ENCODE assay signal across 13 mouse cellular contexts in the genomic region with DNA sequence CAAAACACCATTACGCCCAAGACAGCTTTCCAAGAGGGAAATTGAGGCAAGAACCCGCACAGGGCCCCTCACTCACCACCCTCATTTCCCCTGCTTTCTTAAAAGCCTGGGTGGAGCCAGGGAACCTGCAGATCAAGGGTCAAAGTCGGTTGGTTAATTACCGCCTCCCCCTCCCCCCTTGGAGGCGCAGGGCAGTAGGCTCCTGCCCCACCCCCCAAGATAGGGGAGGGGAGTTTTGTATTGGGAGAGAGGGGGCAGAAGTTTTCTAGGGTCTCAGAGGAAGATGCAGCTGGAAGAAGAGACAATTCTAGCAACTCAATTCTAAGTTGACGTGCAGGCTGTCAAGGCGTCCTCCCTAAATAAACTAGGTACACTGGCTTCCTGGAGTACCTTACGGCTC. TPM values are rescaled to one million over a fixed set of nuclear protein-coding genes. Genes with fewer than 3 reads are reported as not detected.
DNase-seq lines count a peak whose midpoint lies in the region; ATAC-seq lines count a peak whose summit lies in the region.
"Had no signal": no experiment of that assay in that cellular context is flagged by ENCODE, and none has a peak within 500 bp of the region (broad histone marks: within the 10 kb centered on the region; RNA-seq: fewer than 3 reads in every experiment).

No protein-coding gene starts in this region.

- H3K27ac ChIP-seq in hindbrain, embryonic 14.5 days, result no peak overlapping the region
- no peak overlapping the region for H3K27ac ChIP-seq in hindbrain, embryonic 11.5 days (ENCODE audit: low read depth, low read length)
- H3K27ac ChIP-seq in embryonic facial prominence, embryonic 12.5 days, result no peak overlapping the region
- no peak overlapping the region for H3K27ac ChIP-seq in limb, embryonic 13.5 days

- H3K4me1 ChIP-seq in hindbrain, embryonic 14.5 days (replicated peaks; ENCODE audit: control insufficient read depth, insufficient read depth, low read length), result peaks cover 7% of the 10 kb centered on the region; the same call in 1 of the 2 replicates
- H3K4me1 ChIP-seq in hindbrain, embryonic 11.5 days (replicated peaks; ENCODE audit: control insufficient read depth, insufficient read depth, low read length), result 0 out of 2 replicates have a peak, but pooled peaks cover 5% of the 10 kb centered on the region
- H3K4me1 ChIP-seq in embryonic facial prominence, embryonic 12.5 days, result peaks cover 13% of the 10 kb centered on the region
- peaks cover 23% of the 10 kb centered on the region for H3K4me1 ChIP-seq in limb, embryonic 13.5 days

- peaks cover 83% of the 10 kb centered on the region for H3K27me3 ChIP-seq in hindbrain, embryonic 14.5 days (ENCODE audit: control insufficient read depth, insufficient read depth, low read length)
- peaks cover 68% of the 10 kb centered on the region for H3K27me3 ChIP-seq in hindbrain, embryonic 11.5 days (ENCODE audit: control insufficient read depth, insufficient read depth, low read length)
- H3K27me3 ChIP-seq in embryonic facial prominence, embryonic 12.5 days, result peaks cover 88% of the 10 kb centered on the region
- peaks cover 92% of the 10 kb centered on the region for H3K27me3 ChIP-seq in limb, embryonic 13.5 days

- ATAC-seq in hindbrain, embryonic 14.5 days (ENCODE audit: low FRiP score), result no peak
- ATAC-seq in hindbrain, embryonic 11.5 days (ENCODE audit: low FRiP score), result no peak
- ATAC-seq in embryonic facial prominence, embryonic 12.5 days (ENCODE audit: insufficient number of reproducible peaks, insufficient read depth, low FRiP score, low TSS enrichment), result no peak
- ATAC-seq in limb, embryonic 13.5 days (ENCODE audit: low FRiP score, low read depth), result no peak

- 0 out of 2 replicates have a peak overlapping the region, but pooled peaks have one; percentile 54 for H3K4me2 ChIP-seq in hindbrain, embryonic 14.5 days (replicated peaks)
- H3K4me2 ChIP-seq in hindbrain, embryonic 11.5 days (replicated peaks; ENCODE audit: low read depth, low read length), result no peak overlapping the region
- H3K4me2 ChIP-seq in embryonic facial prominence, embryonic 12.5 days (replicated peaks), result peak overlapping the region; percentile 60; the same call in 1 of the 2 replicates
- H3K4me2 ChIP-seq in limb, embryonic 13.5 days (replicated peaks), result peak overlapping the region; percentile 81

- H3K36me3 ChIP-seq in hindbrain, embryonic 14.5 days (replicated peaks; ENCODE audit: control insufficient read depth, insufficient read depth), result no peaks in the 10 kb centered on the region
- no peaks in the 10 kb centered on the region for H3K36me3 ChIP-seq in hindbrain, embryonic 11.5 days (ENCODE audit: control insufficient read depth, insufficient read depth, low read length)
- H3K36me3 ChIP-seq in embryonic facial prominence, embryonic 12.5 days, result no peaks in the 10 kb centered on the region
- H3K36me3 ChIP-seq in limb, embryonic 13.5 days, result no peaks in the 10 kb centered on the region

- no peak overlapping the region for H3K4me3 ChIP-seq in hindbrain, embryonic 14.5 days (replicated peaks; ENCODE audit: low read length)
- no peak overlapping the region for H3K4me3 ChIP-seq in hindbrain, embryonic 11.5 days (ENCODE audit: low read depth, low read length)
- H3K4me3 ChIP-seq in embryonic facial prominence, embryonic 12.5 days, result peak overlapping the region; percentile 36
- H3K4me3 ChIP-seq in limb, embryonic 13.5 days, result peak overlapping the region; percentile 48
- H3K4me3 ChIP-seq: erythroblast, embryonic 14.5 days had no signal

- no peak for DNase-seq in hindbrain, embryonic 14.5 days (ENCODE audit: low spot score)
- DNase-seq in hindbrain, embryonic 11.5 days (ENCODE audit: low spot score), result no peak
- peak; percentile 72 for DNase-seq in kidney, adult 11 months
- no peak for DNase-seq in adrenal gland, adult 8-10 months
- no peak for DNase-seq in cerebellum, adult 9-11 months
- DNase-seq: lung, adult 18-20 months; right cerebral cortex, postnatal 14 days; thymus, postnatal 25 days had no signal

- WGBS in hindbrain, embryonic 14.5 days, result 21% methylated on average over 7 of the region's 8 CpGs
- 19% methylated on average over 8 of the region's 8 CpGs for WGBS in hindbrain, embryonic 11.5 days
- WGBS in embryonic facial prominence, embryonic 12.5 days, result 15% methylated on average over 8 of the region's 8 CpGs
- 11% methylated on average over 8 of the region's 8 CpGs for WGBS in limb, embryonic 13.5 days

- no peaks in the 10 kb centered on the region for H3K9me3 ChIP-seq in hindbrain, embryonic 14.5 days (ENCODE audit: control insufficient read depth, low read length)
- H3K9me3 ChIP-seq in hindbrain, embryonic 11.5 days (ENCODE audit: control insufficient read depth, low read length), result no peaks in the 10 kb centered on the region
- H3K9me3 ChIP-seq in embryonic facial prominence, embryonic 12.5 days, result no peaks in the 10 kb centered on the region
- no peaks in the 10 kb centered on the region for H3K9me3 ChIP-seq in limb, embryonic 13.5 days

- no peak overlapping the region for H3K9ac ChIP-seq in hindbrain, embryonic 14.5 days
- H3K9ac ChIP-seq in hindbrain, embryonic 11.5 days (ENCODE audit: low read depth, low read length), result no peak overlapping the region
- H3K9ac ChIP-seq in embryonic facial prominence, embryonic 12.5 days, result no peak overlapping the region
- no peak overlapping the region for H3K9ac ChIP-seq in limb, embryonic 13.5 days

RNA-seq across cellular contexts. Expression of a gene that starts 1.2 kb away (rescaled TPM):
- polyA plus RNA-seq in hindbrain, embryonic 14.5 days (2014; fragmentation: Nextera tagmentation; extraction: Ambion mirVana), result 0.07 and 0.15 TPM in 2 replicates
- polyA plus RNA-seq in hindbrain, embryonic 11.5 days (2014; fragmentation: Nextera tagmentation; extraction: Ambion mirVana), result 0.40 and 0.52 TPM in 2 replicates
- polyA plus RNA-seq in embryonic facial prominence, embryonic 12.5 days (2016; fragmentation: Nextera tagmentation; extraction: Ambion mirVana), result 1.3 and 1.6 TPM in 2 replicates
- 1.7 and 3.0 TPM in 2 replicates for polyA plus RNA-seq in limb, embryonic 13.5 days (2015; fragmentation: Nextera tagmentation; extraction: Ambion mirVana)
- total RNA-seq in adrenal gland, adult 8-10 months (2022), result not detected
- total RNA-seq: gastrocnemius, postnatal 4 days; layer of hippocampus, postnatal 14 days had no signal

RNA-seq across cellular contexts. Expression of a gene that starts 8.6 kb away (rescaled TPM):
- polyA plus RNA-seq in hindbrain, embryonic 14.5 days (2014; fragmentation: Nextera tagmentation; extraction: Ambion mirVana), result 3.8 and 4.0 TPM in 2 replicates
- polyA plus RNA-seq in hindbrain, embryonic 11.5 days (2014; fragmentation: Nextera tagmentation; extraction: Ambion mirVana), result 1.4 and 1.5 TPM in 2 replicates
- polyA plus RNA-seq in embryonic facial prominence, embryonic 12.5 days (2016; fragmentation: Nextera tagmentation; extraction: Ambion mirVana), result 2.8 and 3.2 TPM in 2 replicates
- polyA plus RNA-seq in limb, embryonic 13.5 days (2015; fragmentation: Nextera tagmentation; extraction: Ambion mirVana), result 2.3 and 2.7 TPM in 2 replicates
- 10 to 100 TPM; 10.8 to 15.7 (median 13.1) TPM for total RNA-seq in adrenal gland, adult 8-10 months (2022)

RNA-seq across cellular contexts. Expression of a gene that starts 42.4 kb away (rescaled TPM):
- polyA plus RNA-seq in hindbrain, embryonic 14.5 days (2014; fragmentation: Nextera tagmentation; extraction: Ambion mirVana), result 55.1 and 55.3 TPM in 2 replicates
- 143 and 148 TPM in 2 replicates for polyA plus RNA-seq in hindbrain, embryonic 11.5 days (2014; fragmentation: Nextera tagmentation; extraction: Ambion mirVana)
- polyA plus RNA-seq in embryonic facial prominence, embryonic 12.5 days (2016; fragmentation: Nextera tagmentation; extraction: Ambion mirVana), result 148 and 158 TPM in 2 replicates
- polyA plus RNA-seq in limb, embryonic 13.5 days (2015; fragmentation: Nextera tagmentation; extraction: Ambion mirVana), result 143 and 144 TPM in 2 replicates
- 100 to 1,000 TPM; 123 to 156 (median 130) TPM for total RNA-seq in adrenal gland, adult 8-10 months (2022)

RNA-seq across cellular contexts. Expression of a gene that starts 48.9 kb away (rescaled TPM):
- 87.1 and 96.5 TPM in 2 replicates for polyA plus RNA-seq in hindbrain, embryonic 14.5 days (2014; fragmentation: Nextera tagmentation; extraction: Ambion mirVana)
- 21.2 and 22.2 TPM in 2 replicates for polyA plus RNA-seq in hindbrain, embryonic 11.5 days (2014; fragmentation: Nextera tagmentation; extraction: Ambion mirVana)
- polyA plus RNA-seq in embryonic facial prominence, embryonic 12.5 days (2016; fragmentation: Nextera tagmentation; extraction: Ambion mirVana), result 11.9 and 15.2 TPM in 2 replicates
- 12.1 and 13.4 TPM in 2 replicates for polyA plus RNA-seq in limb, embryonic 13.5 days (2015; fragmentation: Nextera tagmentation; extraction: Ambion mirVana)
- total RNA-seq in adrenal gland, adult 8-10 months (2022), result 10 to 100 TPM; 13.4 to 35.0 (median 23.9) TPM

RNA-seq across cellular contexts. Expression of a gene that starts 50.8 kb away (rescaled TPM):
- polyA plus RNA-seq in hindbrain, embryonic 14.5 days (2014; fragmentation: Nextera tagmentation; extraction: Ambion mirVana), result 38.4 and 41.0 TPM in 2 replicates
- 36.9 and 39.3 TPM in 2 replicates for polyA plus RNA-seq in hindbrain, embryonic 11.5 days (2014; fragmentation: Nextera tagmentation; extraction: Ambion mirVana)
- polyA plus RNA-seq in embryonic facial prominence, embryonic 12.5 days (2016; fragmentation: Nextera tagmentation; extraction: Ambion mirVana), result 61.3 and 63.7 TPM in 2 replicates
- 61.5 and 62.7 TPM in 2 replicates for polyA plus RNA-seq in limb, embryonic 13.5 days (2015; fragmentation: Nextera tagmentation; extraction: Ambion mirVana)
- 10 to 100 TPM; 71.6 to 90.4 (median 76.6) TPM for total RNA-seq in adrenal gland, adult 8-10 months (2022)

Comparison
In these comparisons a context has a peak if more than half of its experiments do, and no peak if none do; other contexts are left out.
1. H3K4me3 ChIP-seq: peak in embryonic facial prominence, embryonic 12.5 days (single experiment) and limb, embryonic 13.5 days (single experiment); none in hindbrain, embryonic 14.5 days (single experiment) and hindbrain, embryonic 11.5 days (single experiment).